Mouse (Mus musculus) lung, postnatal 25 days (tissue): ENCODE measurements around the gene Nfic.

ENCODE experiments used
- DNase-seq: peaks from one replicate; pipeline ENCODE4 v3.0.0; 2022; ENCODE audit warnings: low spot score

Gene Nfic

DNA sequence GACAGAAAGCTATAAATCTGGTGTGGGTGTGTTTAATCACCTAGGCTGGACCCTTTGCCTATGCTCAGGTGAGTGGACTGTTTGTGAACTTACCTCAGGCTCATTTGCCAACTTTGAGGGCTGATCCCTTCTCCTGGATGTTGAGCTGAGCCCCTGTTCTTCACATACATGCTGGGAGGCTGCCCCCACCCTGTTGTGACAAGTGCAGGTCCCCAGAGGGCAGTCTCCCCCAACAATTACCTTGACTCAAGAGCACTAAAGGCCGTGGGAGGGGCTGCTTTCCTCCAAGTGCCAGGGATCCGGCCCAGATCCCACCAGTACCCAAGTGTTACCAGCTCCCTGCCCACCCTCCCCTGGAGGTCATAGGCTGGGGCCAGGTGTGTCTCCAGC lies 29.6 kb upstream of the Nfic start:
- no peak for DNase-seq

DNA sequence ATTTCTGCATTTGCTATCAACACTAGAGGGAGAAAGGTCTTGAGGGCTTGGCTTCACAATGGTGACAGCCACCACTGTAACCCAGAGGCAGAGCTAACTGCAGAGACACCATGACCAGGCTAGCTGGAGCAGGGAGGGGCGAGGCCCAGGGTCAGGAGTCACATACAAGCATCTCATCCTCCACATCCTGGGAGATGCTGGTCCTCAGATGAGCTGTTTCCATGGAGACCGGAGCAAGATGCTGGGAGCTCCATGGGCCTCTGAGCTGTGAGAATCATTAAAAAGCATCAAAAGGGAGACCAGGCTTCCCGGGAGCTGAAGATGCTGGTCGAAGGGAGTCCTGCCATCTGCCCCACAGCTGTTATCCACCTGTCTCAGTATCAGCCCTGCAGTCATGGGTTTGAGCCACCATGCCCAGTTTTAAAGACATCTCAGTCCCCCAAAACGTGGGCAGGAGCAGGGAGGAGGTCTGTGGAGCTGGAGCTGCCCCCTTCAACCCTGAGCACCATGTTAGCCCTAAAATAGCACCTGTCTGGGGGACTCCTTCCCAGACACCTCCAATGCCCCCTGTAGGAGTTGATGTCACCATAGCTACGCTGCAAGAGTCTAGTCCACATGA lies 29.1 kb upstream of the Nfic start:
- DNase-seq = no peak

DNA sequence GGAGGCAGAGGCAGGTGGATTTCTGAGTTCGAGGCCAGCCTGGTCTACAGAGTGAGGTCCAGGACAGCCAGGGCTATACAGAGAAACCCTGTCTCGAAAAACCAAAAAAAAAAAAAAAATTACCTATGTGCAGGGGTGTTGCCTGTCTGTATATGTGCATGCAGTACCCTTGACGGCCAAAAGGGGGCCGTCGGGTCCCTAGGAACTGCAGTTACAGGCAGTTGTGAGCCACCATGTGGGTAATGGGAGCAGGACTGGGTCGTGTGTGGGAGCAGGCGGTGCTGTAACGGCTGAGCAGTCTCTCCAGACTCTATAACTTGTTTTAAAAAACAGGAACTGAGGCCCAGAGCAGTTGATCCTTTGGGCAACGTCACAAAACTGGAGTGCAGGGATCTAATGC lies 28.5 kb upstream of the Nfic start:
- DNase-seq = no peak

DNA sequence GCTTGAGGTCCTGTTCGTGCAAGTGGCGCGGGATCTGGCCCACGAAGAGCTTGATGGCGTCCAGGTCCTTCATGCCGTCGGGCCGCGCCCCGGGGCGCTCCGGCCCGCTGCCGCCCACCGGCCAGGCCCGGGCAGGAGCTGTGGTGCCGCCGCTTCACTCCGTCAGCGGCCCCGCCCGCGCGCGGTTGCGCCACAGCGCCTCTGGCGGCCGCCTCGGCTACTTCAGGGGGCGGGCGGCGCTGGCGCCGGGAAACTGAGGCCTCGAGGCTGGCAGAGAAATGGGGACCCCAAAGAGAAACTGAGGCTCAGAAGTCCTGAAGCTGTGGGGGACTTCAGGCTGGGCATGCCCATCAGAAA lies 27.1 kb upstream of the Nfic start, which contains the start of gene Celf5:
Gene Celf5, minus strand, starts transcription at position 177 of the 357 bp plus-strand sequence.
- peak; percentile 24 for DNase-seq

DNA sequence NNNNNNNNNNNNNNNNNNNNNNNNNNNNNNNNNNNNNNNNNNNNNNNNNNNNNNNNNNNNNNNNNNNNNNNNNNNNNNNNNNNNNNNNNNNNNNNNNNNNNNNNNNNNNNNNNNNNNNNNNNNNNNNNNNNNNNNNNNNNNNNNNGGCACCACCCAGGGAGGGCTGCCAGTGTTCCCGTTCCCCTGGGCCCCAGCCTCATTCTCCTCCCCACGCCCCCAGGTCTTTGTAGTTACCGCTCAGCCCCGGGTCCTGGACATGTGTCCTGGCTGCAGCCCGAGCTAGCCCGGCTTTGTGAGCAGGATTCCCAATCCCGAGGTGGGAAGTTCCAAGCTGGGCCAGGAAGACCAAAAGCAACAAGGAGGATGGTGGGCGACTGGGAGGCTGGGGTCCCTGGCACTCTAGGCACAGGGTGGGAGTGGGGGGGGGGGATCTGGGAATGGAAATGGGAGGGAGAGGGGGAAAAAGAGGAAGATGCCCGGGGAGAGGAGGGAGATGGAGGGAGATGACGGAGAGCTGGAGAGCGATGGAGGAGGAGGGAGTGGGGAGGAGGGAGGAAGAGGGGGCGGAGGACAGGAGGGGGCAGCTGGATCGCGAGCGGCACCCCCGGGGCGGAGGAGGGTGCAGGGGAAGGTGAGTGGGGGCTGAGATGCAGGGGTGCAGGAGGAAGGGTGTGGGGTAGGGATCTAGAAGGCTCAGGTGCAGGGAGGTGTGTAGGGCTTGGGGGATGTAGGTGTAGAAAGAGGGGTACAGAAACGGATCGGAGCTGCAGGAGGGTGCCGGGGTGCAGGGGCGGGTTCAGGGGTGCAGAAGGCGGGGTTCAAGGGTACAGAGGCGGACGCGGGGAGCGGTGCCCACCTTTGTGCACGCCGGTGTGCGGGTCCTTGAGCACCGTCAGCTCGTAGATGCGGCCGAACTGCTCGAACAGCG lies 26.4 kb upstream of the Nfic start:
- no peak for DNase-seq

DNA sequence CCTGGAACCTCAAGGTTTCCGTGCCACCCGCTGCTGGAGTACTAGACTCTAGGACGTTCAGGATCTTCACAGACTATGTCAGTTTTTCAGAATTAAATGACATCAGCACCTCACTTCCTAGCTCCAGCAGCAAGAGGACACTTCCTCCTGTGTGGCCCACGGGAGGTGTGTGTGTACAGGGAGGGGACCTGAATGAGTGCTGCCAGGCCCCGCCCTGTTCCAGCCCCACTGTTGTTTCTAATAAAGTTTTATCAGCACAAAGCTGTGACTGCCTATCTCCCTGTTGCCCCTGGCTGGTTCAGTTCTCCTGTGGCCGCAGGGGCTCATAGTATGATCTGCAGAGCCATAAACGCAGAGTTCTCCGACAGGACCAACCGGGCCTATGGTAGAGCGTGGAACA lies 19.0 kb upstream of the Nfic start:
- no peak for DNase-seq

DNA sequence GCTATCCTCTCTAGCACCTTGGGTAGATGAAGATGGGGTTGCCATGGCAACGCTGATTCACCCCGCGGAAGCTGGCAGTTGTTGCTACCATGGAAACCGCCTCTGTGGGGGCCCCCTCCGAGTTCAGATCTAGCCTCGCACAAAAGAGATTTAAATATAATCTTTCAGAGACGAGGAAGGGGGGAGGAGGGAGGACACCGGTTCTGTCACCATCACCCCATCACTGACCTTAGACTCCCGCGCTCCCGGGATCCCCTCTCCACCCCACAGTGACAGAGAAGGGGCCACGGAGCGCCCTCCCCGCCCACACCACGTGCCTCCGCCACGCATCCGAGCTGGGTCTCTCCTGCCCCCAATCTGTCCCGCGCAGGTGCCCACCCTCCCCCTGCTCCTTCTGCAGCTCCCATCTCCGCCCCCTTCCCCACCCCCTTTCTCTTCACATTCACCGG lies 17.6 kb upstream of the Nfic start:
- DNase-seq = no peak

DNA sequence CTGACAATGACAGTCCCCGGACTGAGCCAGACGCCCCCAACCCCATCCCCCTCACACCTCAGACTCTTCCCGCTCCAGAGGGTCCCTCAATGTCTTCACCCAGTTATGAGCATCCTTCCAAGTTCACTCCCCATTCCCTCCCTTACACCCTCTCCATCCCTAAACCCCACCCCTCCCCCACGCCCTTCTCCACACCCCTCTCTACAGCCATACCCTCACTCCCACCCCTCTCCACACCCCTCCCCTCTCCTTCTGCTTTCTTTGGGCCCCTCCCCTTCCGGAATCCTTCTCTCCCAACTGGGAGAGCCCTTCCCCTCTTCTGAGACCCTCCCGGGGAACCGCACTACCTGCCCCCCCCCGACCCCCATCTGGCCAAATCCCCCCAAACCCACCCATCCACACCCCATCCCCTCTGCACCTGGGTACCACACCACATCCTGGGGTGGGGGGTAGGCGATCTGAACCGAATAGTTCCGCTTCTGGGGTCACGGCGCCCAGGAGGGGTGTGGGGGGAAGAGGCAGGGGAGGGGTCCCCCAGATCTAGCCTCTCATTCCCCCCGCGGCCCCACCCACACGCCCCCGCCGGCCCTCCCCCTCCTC lies 17.1 kb upstream of the Nfic start:
- DNase-seq = no peak

DNA sequence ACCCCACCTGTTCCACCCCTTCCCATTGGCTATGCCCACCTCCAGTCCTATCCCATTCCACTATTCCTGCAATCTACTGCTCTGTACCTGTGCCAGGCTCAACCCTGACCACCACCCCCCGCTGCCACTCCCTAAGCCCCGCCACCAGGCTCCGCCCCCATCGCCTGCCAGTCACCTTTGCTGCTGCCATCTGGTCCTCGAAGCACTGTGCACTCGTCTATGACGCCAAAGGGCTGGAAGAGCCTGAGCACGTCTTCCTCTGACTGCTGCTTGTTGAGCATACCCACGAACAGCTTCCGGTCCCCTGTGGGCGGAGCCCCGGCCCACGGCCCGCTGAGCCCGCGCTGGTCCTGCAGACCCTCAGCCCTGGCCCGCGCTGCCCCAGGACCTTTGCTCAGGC lies 15.0 kb upstream of the Nfic start:
- DNase-seq = no peak

DNA sequence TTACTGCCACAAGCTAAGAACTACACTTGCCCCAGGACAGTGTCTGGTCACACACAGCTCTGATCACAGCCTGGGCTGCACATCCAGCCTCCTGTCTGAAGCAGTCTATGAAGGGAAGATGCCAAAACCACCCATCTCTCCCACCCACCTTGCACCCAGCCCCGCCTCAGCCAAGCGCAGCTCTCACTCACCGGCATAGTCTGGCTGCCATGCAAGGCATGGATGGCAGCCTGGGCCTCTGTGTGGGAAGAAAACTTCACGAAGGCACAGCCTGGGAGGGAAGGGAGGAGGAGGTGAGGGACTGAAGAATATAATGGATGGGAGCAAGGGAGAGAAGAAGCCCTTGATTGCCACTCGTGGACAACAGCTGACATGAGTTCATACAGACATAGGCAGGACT lies 13.8 kb upstream of the Nfic start:
- DNase-seq = no peak

DNA sequence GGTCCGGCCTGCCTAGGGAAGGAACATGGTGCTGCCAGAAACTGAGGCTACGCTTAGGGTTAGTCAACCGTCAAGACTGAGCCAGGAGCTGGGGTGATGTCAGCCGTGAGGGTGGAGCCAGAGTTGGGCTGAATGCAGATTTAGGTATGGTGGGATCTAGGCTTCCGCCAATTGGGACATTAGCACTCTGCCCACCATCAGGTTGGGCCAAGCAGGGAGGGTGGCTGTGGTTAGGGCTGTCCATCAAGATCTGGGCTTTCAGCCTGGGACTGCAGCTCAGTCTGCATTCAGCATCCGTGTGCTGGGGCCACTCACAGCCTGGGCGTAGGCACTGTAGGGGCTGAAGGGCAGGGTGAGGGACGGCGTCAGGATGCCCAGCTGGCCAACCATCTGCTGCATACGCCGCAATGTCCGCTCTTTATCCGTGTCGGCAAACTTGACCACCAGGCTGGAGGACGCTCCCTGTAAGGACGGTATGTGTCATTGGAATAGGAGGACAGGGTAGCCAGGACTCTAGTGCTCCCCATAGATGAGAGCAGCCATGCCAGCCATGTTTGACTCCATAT lies 12.3 kb upstream of the Nfic start:
- no peak for DNase-seq

DNA sequence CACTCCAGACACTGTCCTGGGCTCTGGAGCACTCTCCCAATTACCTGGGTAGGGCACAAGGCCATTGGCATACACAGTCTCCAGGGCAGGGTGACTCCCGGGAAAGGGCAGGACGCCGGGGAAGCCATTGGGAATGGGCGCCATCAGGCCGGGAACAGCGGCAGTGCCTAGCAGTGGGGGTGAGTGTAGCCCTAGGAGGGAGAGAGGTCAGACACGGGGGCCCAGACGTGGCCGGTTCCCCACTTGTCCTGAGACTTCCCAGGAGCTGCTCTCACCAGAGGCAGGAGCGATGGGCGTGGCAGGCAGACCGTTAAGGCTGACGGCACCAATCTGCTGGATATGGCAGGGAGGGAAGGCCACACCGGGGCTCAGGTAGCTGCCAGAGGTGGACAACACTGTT lies 11.4 kb upstream of the Nfic start:
- DNase-seq = no peak

DNA sequence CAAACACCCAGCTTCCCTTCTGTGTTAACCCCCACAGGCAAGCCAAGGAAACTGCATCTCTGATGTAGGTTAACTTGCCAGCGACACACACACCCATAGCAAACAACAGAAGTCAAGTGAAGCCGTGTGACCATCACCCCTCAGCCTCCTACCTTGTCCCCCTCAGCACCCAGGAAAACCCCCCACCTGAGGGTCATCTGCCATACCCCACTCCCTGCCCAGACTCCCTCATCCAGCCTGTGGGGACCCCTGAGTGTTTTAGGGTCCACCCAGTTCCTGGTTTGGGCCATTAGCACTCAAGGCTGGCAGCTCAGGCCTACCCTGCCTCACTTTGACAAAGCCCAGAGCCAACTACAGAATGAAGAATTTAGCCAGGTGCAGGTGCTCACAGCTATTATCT lies 10.6 kb upstream of the Nfic start:
- DNase-seq = no peak

DNA sequence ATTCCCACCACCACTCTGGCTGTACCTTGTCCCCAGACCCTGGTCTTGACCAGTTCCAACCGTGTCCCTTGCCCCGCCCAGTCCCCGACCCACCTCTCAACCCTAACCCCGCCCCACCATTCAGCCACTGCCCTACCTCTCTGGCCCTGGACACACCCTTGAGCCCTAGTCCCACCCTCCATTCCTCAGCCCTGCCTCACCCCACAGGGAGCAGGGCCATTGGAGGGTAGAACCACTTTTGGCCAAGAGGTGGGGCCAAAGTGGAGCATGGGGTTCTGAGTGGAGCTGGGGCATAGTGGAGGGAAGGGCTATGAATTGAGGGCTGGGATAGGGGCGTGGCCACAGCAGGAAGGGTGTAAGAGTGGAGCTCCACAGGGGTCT lies 9.8 kb upstream of the Nfic start:
- no peak for DNase-seq

DNA sequence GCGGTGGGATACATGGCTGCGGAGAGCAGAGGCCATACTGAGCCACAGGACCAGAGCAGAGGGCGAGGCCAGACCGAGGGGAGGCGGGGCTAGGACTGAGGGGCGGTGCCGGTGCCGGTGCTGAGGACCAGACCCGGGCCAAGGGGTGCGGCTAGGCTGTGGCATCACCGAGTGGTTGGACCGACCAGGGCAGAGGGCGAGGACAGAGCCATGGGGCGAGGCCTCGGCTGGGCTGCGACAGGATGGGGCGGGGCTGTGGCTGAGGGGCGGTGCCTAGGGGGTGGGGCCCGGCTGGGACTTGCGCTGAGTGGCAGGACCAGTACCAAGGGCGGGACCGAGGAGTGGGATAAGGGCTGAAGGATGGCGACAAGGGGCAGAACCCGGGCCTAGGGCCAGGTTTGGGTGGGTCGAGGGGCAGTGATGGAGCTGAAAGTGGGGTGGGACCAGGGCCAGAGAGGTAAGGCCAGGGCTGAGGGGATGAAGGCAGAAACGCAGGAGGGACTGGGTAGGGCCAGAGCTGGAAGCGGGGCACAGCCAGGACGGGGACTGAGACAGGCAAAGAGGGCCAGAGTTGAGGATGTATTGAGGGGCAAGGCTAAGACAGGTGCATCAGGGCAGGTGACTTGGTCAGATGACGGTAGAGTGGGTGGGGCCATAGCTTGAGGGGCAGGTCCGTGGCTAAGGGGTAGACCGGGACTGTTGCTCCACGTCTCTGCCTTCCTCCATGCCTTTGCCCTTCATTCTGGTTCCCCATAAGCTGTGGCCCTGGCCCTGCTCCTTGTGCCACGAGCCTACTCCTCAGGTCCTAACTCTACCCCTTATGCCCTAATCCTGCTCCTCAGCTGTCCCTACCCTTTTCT lies 9.2 kb upstream of the Nfic start:
- DNase-seq = peak; percentile 53

DNA sequence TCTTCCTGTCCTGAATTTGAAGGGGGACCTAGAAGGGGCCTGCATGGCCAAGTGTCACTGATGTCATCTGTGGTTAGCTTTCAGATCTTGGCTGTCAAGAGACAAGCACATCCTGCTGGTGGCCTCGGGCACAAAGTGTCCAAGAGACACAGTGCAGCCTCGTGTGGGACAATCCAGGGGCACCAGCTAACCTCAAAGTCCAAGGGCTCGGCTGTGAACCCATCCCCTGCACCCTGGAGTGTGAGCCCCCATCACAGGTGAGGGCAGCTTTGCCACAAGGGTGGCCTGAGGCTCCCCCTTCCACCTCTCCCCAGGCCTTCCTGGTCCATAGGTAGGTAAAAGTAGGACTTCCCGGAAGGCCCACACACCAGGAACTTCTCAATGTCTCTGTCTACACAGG lies 8.1 kb upstream of the Nfic start:
- no peak for DNase-seq

DNA sequence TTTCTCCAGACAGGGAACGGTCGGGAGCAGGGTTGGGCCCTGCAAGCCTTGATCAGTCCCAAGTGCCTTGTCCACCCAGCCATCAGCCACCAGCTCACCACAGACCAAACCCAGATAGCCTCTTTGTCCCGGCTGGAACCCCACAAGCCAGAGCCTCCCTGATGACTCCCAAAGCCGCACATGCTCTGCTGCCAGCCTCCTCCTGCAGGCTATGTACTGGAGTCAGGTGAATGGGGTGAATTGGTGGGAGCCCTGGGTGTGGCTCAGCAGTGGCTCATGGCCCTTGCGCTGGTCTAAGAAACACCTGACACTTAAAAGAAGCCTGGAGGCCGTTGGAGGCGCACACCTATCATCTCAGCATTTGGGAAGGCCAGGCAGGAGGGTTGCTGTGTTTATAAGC lies 7.5 kb upstream of the Nfic start:
- no peak for DNase-seq

DNA sequence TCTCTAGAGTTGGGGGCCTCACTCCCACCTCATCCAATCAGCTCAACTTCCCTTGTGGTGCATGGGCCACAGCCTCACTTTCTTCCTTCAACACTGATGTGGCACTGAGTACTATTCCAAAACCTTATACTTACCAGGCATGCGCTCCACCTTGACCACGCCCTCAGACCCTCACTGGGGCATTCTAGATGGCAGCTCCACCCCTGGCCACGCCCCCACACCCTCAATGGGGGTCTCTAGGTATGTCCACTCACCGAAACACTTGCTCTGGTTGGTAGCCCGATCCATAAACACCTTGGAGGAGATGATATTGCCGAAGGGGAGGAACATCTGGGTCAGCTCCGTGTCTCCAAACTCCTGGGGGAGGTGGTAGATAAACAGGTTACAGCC lies 7.0 kb upstream of the Nfic start:
- DNase-seq = no peak

DNA sequence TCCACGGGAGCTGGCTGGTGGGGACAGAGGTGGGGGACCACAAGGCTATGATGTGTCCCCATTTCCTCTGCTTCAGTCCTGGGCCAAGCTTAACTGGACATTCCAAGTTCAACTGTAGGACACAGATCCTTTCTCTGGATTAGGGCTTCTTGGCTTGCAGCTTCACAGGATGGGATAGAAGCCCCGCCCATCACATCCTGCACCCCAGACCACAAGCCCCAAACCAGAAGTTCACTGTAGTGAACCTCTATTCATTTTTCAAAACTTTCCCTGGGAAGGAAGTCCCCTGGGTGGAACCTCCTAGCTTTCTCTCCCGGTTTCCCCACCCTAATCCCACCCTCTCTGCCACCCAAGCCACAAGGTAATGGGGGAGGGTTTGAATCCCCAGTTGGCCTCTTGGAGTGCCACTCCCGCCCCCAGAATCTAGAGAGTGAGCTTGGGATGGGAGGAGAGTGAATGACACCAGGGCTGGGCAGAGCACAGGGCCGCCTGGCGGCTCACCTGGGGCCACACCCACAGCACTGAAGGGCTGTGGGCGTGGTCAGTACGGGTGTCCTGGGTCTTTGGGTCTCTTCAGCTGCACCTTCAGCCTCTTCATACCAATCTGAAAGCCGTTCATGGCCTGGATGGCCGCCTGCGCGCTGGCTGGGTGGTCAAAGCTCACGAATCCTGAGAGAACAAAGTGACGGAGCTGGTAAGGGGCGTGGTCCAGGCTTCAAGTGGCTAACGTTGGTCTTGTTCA lies 6.4 kb upstream of the Nfic start:
- DNase-seq = no peak

DNA sequence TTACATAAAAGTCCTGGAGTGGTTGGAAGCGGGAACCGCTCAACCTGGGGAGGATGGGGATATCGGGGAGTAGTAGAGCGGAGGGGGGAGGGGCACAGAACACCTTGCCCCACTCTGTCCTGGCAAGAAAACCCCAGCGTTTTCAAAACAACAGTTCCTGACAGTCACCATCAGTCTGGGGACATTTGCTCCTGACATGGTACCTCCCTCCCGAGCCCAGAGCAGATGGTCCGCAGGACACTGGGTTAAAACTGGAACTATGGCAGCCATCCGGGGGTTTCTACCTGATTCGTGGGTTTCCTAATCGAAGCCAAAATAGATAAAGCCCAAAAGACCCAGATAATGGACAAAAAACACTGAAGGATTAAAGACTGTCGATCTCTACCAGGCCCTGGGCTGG lies 5.5 kb upstream of the Nfic start:
- DNase-seq = no peak

DNA sequence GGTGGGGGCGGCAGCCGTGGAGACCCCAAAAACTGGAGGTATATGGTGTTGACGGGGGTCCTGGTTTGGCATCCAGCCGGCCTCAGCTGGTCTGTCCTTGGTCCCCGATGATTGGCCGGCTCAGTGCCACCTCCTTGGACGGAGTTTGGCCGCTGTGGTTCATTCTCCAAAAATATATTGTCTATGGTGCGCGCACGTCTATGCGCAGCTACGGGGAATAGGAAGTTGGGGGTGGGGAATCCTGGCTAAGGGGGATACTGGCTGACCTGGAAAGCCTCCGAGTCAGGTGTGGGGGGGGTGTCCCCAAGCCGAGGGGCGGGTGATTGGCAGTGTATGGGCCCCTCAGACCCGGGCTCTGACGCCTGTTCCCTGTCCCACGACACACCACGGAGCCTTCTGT lies 5.0 kb upstream of the Nfic start:
- DNase-seq = no peak
